Mouse (Mus musculus) heart, postnatal 0 days (tissue): ENCODE data around the gene Anxa8. TPM values are rescaled to one million over a fixed set of nuclear protein-coding genes. Genes with fewer than 3 reads are reported as not detected.

Source experiments
- ATAC-seq: fragments of 200-750 bp; cut with Nextera tagmentation; 2 replicates; pipeline ENCODE4 v1.8.0; 2017; ENCODE audit warnings: low read depth, moderate number of reproducible peaks, moderate library complexity; ENCODE audit not compliant: insufficient read depth
- DNase-seq: peaks from one replicate; pipeline ENCODE4 v3.0.0-alpha.2; 2016; ENCODE audit warnings: low spot score
- H3K27ac ChIP-seq: fragments of 300-500 bp; sonication (generic); 2 replicates; pipeline ENCODE4 v1.5.1; 2014; ENCODE audit warnings: low read depth, mild to moderate bottlenecking
- H3K27me3 ChIP-seq: fragments of 300-500 bp; sonication (generic); 2 replicates; pipeline ENCODE4 v1.6.1; 2014; ENCODE audit warnings: low read length, mixed read lengths; ENCODE audit not compliant: control insufficient read depth, insufficient read depth
- H3K36me3 ChIP-seq: fragments of 300-500 bp; sonication (generic); replicated peaks from 2 replicates; pipeline ENCODE4 v1.6.1; 2014; ENCODE audit warnings: low read length, mixed read lengths; ENCODE audit not compliant: control insufficient read depth, insufficient read depth
- H3K4me1 ChIP-seq: fragments of 300-500 bp; sonication (generic); 2 replicates; pipeline ENCODE4 v1.6.1; 2014; ENCODE audit warnings: antibody characterized with exemption; ENCODE audit not compliant: control insufficient read depth, insufficient read depth
- H3K4me2 ChIP-seq: fragments of 300-500 bp; sonication (generic); 2 replicates; pipeline ENCODE4 v1.6.1; 2014; ENCODE audit warnings: low read depth, mild to moderate bottlenecking, low read length, moderate library complexity
- H3K4me3 ChIP-seq: fragments of 300-500 bp; sonication (generic); 2 replicates; pipeline ENCODE4 v1.5.1; 2014; ENCODE audit warnings: low read depth, low read length
- H3K9ac ChIP-seq: fragments of 300-500 bp; sonication (generic); replicated peaks from 2 replicates; pipeline ENCODE4 v1.6.1; 2014; ENCODE audit warnings: low read depth, low read length, mixed read lengths
- H3K9me3 ChIP-seq: fragments of 300-500 bp; sonication (generic); replicated peaks from 2 replicates; pipeline ENCODE4 v1.6.1; 2016; ENCODE audit warnings: low read length; ENCODE audit not compliant: control insufficient read depth
- CTCF ChIP-seq: IDR thresholded peaks from 2 replicates; pipeline ENCODE4 v1.5.1; 2016; ENCODE audit warnings: antibody characterized with exemption, control low read depth, low read depth
- EP300 ChIP-seq: IDR thresholded peaks from 2 replicates; pipeline ENCODE4 v1.6.1; 2016; ENCODE audit warnings: antibody characterized with exemption, low read depth
- WGBS: fragments of 180-500 bp; shearing (Covaris S2); extraction: QIAGEN DNeasy Blood & Tissue Kit; methylation state at CpG from one replicate; pipeline ENCODE4 v1.1.7; 2014; 5-methylcytosine and 5-hydroxymethylcytosine counted together
- polyA plus RNA-seq: library from polyadenylated mRNA; unstranded; fragments of >200 nt; fragmentation: Nextera tagmentation; extraction: Ambion mirVana; gene quantifications from 2 replicates; pipeline ENCODE4 v1.2.1, GENCODE M21; 2015
- total RNA-seq: library from RNA; depleted of rRNA; stranded (reverse); fragments of >200 nt; gene quantifications from 2 replicates; pipeline ENCODE4 v1.2.3, GENCODE M21; 2014; ENCODE audit warnings: low replicate concordance

Gene Anxa8
- total and polyA plus RNA-seq, 2 experiments from 2014 or later, result 1.7 to 4.8 TPM

GRCm38 (mm10) chr14:34103855-34104254 is 18.1 kb downstream of the Anxa8 start:
- TF ChIP-seq CTCF, result no peak
- TF ChIP-seq EP300, result no peak

DNA sequence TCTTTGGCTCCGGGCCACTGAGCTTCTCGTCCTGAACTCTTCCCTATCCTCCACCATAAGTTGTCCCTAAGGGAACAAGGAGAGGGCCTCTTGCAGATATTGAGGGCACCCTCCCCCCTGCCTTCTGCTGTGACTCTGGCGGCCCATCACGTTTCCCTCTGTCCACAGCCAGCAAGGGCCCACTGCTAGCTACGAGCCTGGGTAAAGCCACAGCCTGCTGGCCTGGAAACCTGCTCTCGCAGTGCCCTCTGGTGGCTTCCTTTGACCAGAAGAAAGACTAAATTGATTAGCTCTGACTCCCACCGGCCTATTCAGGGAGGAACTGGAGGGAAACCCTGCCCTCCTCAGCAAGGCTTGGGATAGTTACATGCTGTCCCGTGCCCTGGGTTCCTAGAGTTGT is 19.1 kb downstream of the Anxa8 start:
- no peak overlapping the region for H3K9ac ChIP-seq
- ATAC-seq (peak; percentile 66), DNase-seq (peak; percentile 66)
- no peaks in the 10 kb centered on the region for H3K9me3 ChIP-seq
- no peaks in the 10 kb centered on the region for H3K36me3 ChIP-seq
- TF ChIP-seq EP300 (no peak), CTCF (peak; percentile 73)
- H3K27me3 ChIP-seq, result no peaks in the 10 kb centered on the region
- H3K4me2 ChIP-seq, result no peak overlapping the region
- no peak overlapping the region for H3K27ac ChIP-seq
- no peak overlapping the region for H3K4me3 ChIP-seq
- WGBS, result 22% methylated on average over 8 of the region's 8 CpGs
- no peaks in the 10 kb centered on the region for H3K4me1 ChIP-seq

More at GRCm38 (mm10) chr14:34103855-34104254, 18.1 kb downstream of the Anxa8 start:
- Histone ChIP-seq H3K4me3 (no peak overlapping the region), H3K9me3 (no peaks in the 10 kb centered on the region), H3K27me3 (no peaks in the 10 kb centered on the region), H3K36me3 (no peaks in the 10 kb centered on the region), H3K9ac (no peak overlapping the region), H3K4me2 (no peak overlapping the region), H3K27ac (no peak overlapping the region), H3K4me1 (no peaks in the 10 kb centered on the region)
- DNase-seq (no peak), ATAC-seq (no peak)
- 44% methylated on average over 3 of the region's 3 CpGs for WGBS

DNA sequence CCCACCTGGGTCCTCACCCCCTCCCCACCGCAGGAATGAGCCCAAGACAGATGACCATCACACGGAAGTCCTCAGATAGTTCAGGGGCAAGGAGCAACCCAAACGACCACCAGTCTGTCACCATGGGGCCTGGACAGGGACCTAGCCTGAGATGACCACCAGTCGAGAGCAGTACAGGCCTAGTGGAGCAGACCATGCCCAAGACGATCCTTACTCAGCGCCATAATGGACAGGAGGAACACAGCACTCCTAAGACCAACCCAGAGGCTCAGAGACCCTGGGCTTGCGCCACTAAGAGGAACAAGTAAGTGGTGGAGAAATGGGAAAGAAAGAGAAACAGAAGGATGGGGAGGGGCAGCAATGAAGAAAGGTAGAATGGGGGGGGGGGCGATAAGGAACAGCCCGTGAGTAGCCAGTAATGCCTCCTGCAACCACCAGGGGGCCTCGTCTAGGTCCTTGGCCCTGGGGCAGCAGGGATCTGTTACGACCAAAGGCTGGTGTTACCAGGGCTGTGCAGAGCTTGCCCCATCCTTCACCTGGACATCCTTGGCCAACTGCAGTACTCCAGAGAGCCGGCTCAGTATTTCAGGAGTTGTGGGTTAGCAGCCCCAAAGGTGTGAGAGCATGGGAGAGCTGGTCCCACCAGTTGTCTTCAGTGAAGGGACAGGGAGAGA is 20.7 kb downstream of the Anxa8 start:
- TF ChIP-seq CTCF, result peak; percentile 58
- no peak for TF ChIP-seq EP300
- Histone ChIP-seq H3K27me3 (no peaks in the 10 kb centered on the region), H3K4me3 (no peak overlapping the region), H3K4me2 (no peak overlapping the region), H3K9me3 (no peaks in the 10 kb centered on the region), H3K27ac (no peak overlapping the region), H3K4me1 (no peaks in the 10 kb centered on the region), H3K9ac (no peak overlapping the region), H3K36me3 (no peaks in the 10 kb centered on the region)
- no peak; the same call in 1 of the 2 replicates for ATAC-seq
- DNase-seq, result no peak
- whole genome bisulfite sequencing, result 56% methylated on average over 11 of the region's 12 CpGs

DNA sequence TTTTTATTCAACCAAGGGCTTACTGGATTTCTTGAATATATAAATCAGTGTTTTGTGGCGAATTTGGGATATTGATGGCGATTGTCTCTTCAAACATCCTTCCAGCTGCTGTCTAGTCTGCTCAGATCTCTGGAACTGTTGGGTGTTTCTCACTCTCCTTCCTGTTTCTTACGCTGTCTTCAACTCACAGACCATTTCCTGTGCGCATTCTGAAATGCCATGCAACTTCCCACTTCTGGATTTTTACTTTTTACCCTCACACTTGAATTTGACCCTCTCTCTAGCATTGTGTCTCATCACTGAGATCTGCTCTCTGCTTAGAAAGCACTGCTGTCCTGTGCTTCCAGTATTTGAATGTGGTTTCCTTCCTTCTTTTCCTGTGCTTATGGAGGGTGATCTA is 21.8 kb downstream of the Anxa8 start:
- H3K27me3 ChIP-seq, result no peaks in the 10 kb centered on the region
- no peak for TF ChIP-seq CTCF
- TF ChIP-seq EP300, result no peak
- H3K4me3 ChIP-seq, result no peak overlapping the region
- no peaks in the 10 kb centered on the region for H3K4me1 ChIP-seq
- H3K4me2 ChIP-seq, result no peak overlapping the region
- DNase-seq (no peak), ATAC-seq (no peak)
- no peaks in the 10 kb centered on the region for H3K36me3 ChIP-seq
- 64% methylated on average over 4 of the region's 4 CpGs for WGBS
- no peak overlapping the region for H3K9ac ChIP-seq
- no peak overlapping the region for H3K27ac ChIP-seq
- H3K9me3 ChIP-seq, result no peaks in the 10 kb centered on the region

- Histone ChIP-seq H3K9me3 (no peaks in the 10 kb centered on the region), H3K4me3 (no peak overlapping the region), H3K27me3 (no peaks in the 10 kb centered on the region), H3K9ac (no peak overlapping the region), H3K4me2 (no peak overlapping the region), H3K27ac (no peak overlapping the region), H3K4me1 (peaks cover 2% of the 10 kb centered on the region; the same call in 1 of the 2 replicates), H3K36me3 (no peaks in the 10 kb centered on the region)
- WGBS, result 81% methylated on average over 4 of the region's 4 CpGs
- DNase-seq, result no peak
- no peak for ATAC-seq
- no peak for TF ChIP-seq CTCF
- TF ChIP-seq EP300, result no peak
Observed at GRCm38 (mm10) chr14:34114311-34114710, 28.5 kb downstream of the Anxa8 start.
